Mouse (Mus musculus): ENCODE data around the gene Abcc3.

The Abcc3 gene

GRCm38 (mm10) chr11:94327693-94328643, 64.8 kb downstream of the Abcc3 start, which contains the start of gene Ankrd40:
TSS of gene Ankrd40 (plus strand) at chr11:94328001.
- in situ Hi-C loops (cut with MboI, MseI) = no loop called here

- in situ Hi-C loops (cut with MboI, MseI) = no loop called here
Observed at GRCm38 (mm10) chr11:94326961-94327411, 65.8 kb downstream of the Abcc3 start.

GRCm38 (mm10) chr11:94324618-94325017, 68.2 kb downstream of the Abcc3 start:
- in situ Hi-C loops (cut with MboI, MseI) = no loop called here

GRCm38 (mm10) chr11:94323271-94323925, 69.4 kb downstream of the Abcc3 start:
- in situ Hi-C loops (cut with MboI, MseI) = no loop called here

GRCm38 (mm10) chr11:94322636-94323035, 70.2 kb downstream of the Abcc3 start:
- in situ Hi-C loops (cut with MboI, MseI) = no loop called here

GRCm38 (mm10) chr11:94321931-94322400, 70.8 kb downstream of the Abcc3 start, which contains the start of gene Luc7l3:
TSS of gene Luc7l3 (minus strand) at chr11:94321988.
- in situ Hi-C loops (cut with MboI, MseI) = no loop called here

- in situ Hi-C loops (cut with MboI, MseI) = no loop called here
Observed at GRCm38 (mm10) chr11:94320969-94321930, 71.5 kb downstream of the Abcc3 start.

- in situ Hi-C loops (cut with MboI, MseI) = no loop called here
Observed at GRCm38 (mm10) chr11:94318056-94318455, 74.7 kb downstream of the Abcc3 start.

GRCm38 (mm10) chr11:94317515-94317914, 75.3 kb downstream of the Abcc3 start:
- in situ Hi-C loops (cut with MboI, MseI) = no loop called here

- in situ Hi-C loops (cut with MboI, MseI) = no loop called here
Observed at GRCm38 (mm10) chr11:94317014-94317413, 75.8 kb downstream of the Abcc3 start.

- in situ Hi-C loops (cut with MboI, MseI) = no loop called here
Observed at GRCm38 (mm10) chr11:94316528-94316927, 76.3 kb downstream of the Abcc3 start.

GRCm38 (mm10) chr11:94315308-94315707, 77.5 kb downstream of the Abcc3 start:
- in situ Hi-C loops (cut with MboI, MseI) = no loop called here

GRCm38 (mm10) chr11:94314098-94314652, 78.6 kb downstream of the Abcc3 start:
- in situ Hi-C loops (cut with MboI, MseI) = no loop called here

GRCm38 (mm10) chr11:94312733-94313132, 80.1 kb downstream of the Abcc3 start:
- in situ Hi-C loops (cut with MboI, MseI) = no loop called here

- in situ Hi-C loops (cut with MboI, MseI) = no loop called here
Observed at GRCm38 (mm10) chr11:94294996-94295845, 97.6 kb downstream of the Abcc3 start.
